Mouse (Mus musculus) small intestine, adult 2 months (tissue): ENCODE results near the gene Syne1.

Experiments used
- CTCF ChIP-seq: fragments of 200-500 bp; IDR thresholded peaks from 2 replicates; pipeline ENCODE4 v1.5.1; 2012; ENCODE audit warnings: low read depth, mild to moderate bottlenecking, control low read depth, inconsistent platforms, low read length, moderate library complexity, mixed read lengths; ENCODE audit not compliant: insufficient replicate concordance, insufficient read length; ENCODE audit errors: extremely low read depth
- POLR2A ChIP-seq: fragments of 200-500 bp; IDR thresholded peaks from 2 replicates; pipeline ENCODE4 v1.6.1; 2012; ENCODE audit warnings: low read depth, mild to moderate bottlenecking, control low read depth, inconsistent platforms, low read length, moderate library complexity

- TF ChIP-seq CTCF (no peak), POLR2A (no peak)
Observed at GRCm38 (mm10) chr10:5207905-5208641, 343.2 kb downstream of the Syne1 start.
